In the genomic region with DNA sequence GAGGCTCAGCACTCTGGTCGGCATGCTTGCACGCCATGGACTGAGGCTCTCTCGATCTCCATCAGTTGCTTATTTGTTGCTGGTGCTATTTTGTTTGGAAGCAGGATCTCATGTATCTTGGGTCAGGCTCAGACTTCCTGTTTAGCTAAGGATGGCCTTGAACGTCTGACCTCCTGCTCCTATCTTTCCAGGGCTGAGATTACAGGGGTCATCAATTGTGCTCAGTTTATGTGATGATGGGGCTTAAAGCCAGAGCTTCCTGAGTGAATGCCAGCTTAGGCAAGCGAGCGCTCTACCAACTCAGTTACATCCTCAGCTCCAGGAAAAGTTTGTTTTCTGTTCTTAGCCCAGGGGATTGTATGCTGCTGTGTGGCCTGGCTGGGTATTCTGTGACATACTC, we compare ENCODE assay signal across 21 mouse cellular contexts. TPM values are rescaled to one million over a fixed set of nuclear protein-coding genes. Genes with fewer than 3 reads are reported as not detected.
DNase-seq lines count a peak whose midpoint lies in the region; ATAC-seq and TF ChIP-seq lines count a peak whose summit lies in the region.
"Had no signal": no experiment of that assay in that cellular context is flagged by ENCODE, and none has a peak within 500 bp of the region (broad histone marks: within the 10 kb centered on the region; RNA-seq: fewer than 3 reads in every experiment).

No protein-coding gene starts in this region.

- H3K36me3 ChIP-seq in liver, adult 2 months (ENCODE audit: control insufficient read depth, insufficient read depth, low read length), result no peaks in the 10 kb centered on the region
- no peaks in the 10 kb centered on the region for H3K36me3 ChIP-seq in liver, embryonic 12.5 days
- H3K36me3 ChIP-seq: embryonic facial prominence, embryonic 10.5 days; heart, embryonic 10.5 days; hindbrain, embryonic 12.5 days had no signal

- no peak overlapping the region for H3K4me3 ChIP-seq in liver, adult 2 months (ENCODE audit: insufficient read depth, low read depth, low read length)
- no peak overlapping the region for H3K4me3 ChIP-seq in liver, embryonic 12.5 days
- H3K4me3 ChIP-seq: embryonic facial prominence, embryonic 10.5 days; forebrain, embryonic 13.5 days; gastrocnemius, adult 2 months; heart, embryonic 10.5 days; hindbrain, embryonic 12.5 days had no signal

- WGBS in liver, adult 2 months, result 18% methylated on average over 6 of the region's 6 CpGs
- WGBS in liver, embryonic 12.5 days (ENCODE audit: insufficient replicate concordance), result 57% methylated on average over 6 of the region's 6 CpGs

- peaks cover 15% of the 10 kb centered on the region; the same call in 1 of the 2 replicates for H3K79me2 ChIP-seq in liver, adult 2 months (ENCODE audit: control insufficient read depth, insufficient read depth, low read length)

- peak; percentile 93 for DNase-seq in heart, adult 11 months
- DNase-seq in heart, adult 9 months (ENCODE audit: low spot score in 2 of 2), result no peak
- DNase-seq in liver, adult 2 months (ENCODE audit: extremely low read depth, low read depth, low spot score), result peak; percentile 60
- peak; percentile 78 for DNase-seq in lung, postnatal 36 days
- DNase-seq in cerebellum, postnatal 10 days, result no peak
- DNase-seq: adrenal gland, postnatal 25 days; B cell, adult 2 months; cerebellum, adult 18-20 months; cerebellum, adult 9-11 months; forebrain, postnatal 0 days; gastrocnemius, adult 2 months; gastrocnemius, postnatal 25 days; heart, postnatal 10 days; heart, postnatal 4 days had no signal

- TF ChIP-seq POLR2A in liver, adult 2 months (IDR thresholded peaks at IDR 0.05; ENCODE audit: extremely low read depth, insufficient read depth, low read length), result no peak

- no peak overlapping the region for H3K4me2 ChIP-seq in liver, embryonic 12.5 days
- H3K4me2 ChIP-seq: forebrain, embryonic 13.5 days; hindbrain, embryonic 12.5 days had no signal

- peaks cover 3% of the 10 kb centered on the region; the same call in 1 of the 2 replicates for H3K4me1 ChIP-seq in liver, adult 2 months (ENCODE audit: control insufficient read depth, insufficient read depth, low read length)
- peaks cover 46% of the 10 kb centered on the region for H3K4me1 ChIP-seq in liver, embryonic 12.5 days

- no peak for TF ChIP-seq CTCF in liver, adult 2 months (IDR thresholded peaks at IDR 0.05; ENCODE audit: low read depth, low read length)

- H3K27me3 ChIP-seq in liver, adult 2 months (ENCODE audit: control insufficient read depth, insufficient read depth, low read length), result no peaks in the 10 kb centered on the region
- no peaks in the 10 kb centered on the region for H3K27me3 ChIP-seq in liver, embryonic 12.5 days (replicated peaks)
- H3K27me3 ChIP-seq: forebrain, embryonic 13.5 days had no signal

- no peak overlapping the region for H3K9ac ChIP-seq in liver, adult 2 months (ENCODE audit: low read depth, low read length)
- H3K9ac ChIP-seq in liver, embryonic 12.5 days, result no peak overlapping the region
- H3K9ac ChIP-seq: forebrain, embryonic 13.5 days; forebrain, postnatal 0 days; hindbrain, embryonic 12.5 days had no signal

- H3K9me3 ChIP-seq in liver, embryonic 12.5 days (replicated peaks), result no peaks in the 10 kb centered on the region
- H3K9me3 ChIP-seq: embryonic facial prominence, embryonic 10.5 days; forebrain, embryonic 13.5 days; heart, embryonic 10.5 days; hindbrain, embryonic 12.5 days had no signal

- ATAC-seq in liver, embryonic 12.5 days, result no peak
- no peak for ATAC-seq in CD4-positive, CD25-positive, alpha-beta regulatory T cell, adult 4 months
- ATAC-seq: activated CD4-positive, CD25-positive, alpha-beta regulatory T cell, adult 4 months; forebrain, embryonic 13.5 days; forebrain, postnatal 0 days had no signal

- H3K27ac ChIP-seq in liver, adult 2 months (replicated peaks; ENCODE audit: insufficient read depth, low read depth, low read length), result no peak overlapping the region
- H3K27ac ChIP-seq in liver, embryonic 12.5 days, result no peak overlapping the region
- H3K27ac ChIP-seq: embryonic facial prominence, embryonic 10.5 days; forebrain, embryonic 13.5 days; gastrocnemius, adult 2 months; heart, embryonic 10.5 days; hindbrain, embryonic 12.5 days had no signal

RNA-seq across cellular contexts. Expression of a gene that starts 3.1 kb away (rescaled TPM):
- 34.2 and 36.7 TPM in 2 replicates for total RNA-seq in liver, adult 2 months (2014; rRNA removed)
- 46.2 and 61.6 TPM in 2 replicates for polyA plus RNA-seq in liver, adult 2 months (2012; rRNA removed)
- 55.4 and 56.3 TPM in 2 replicates for polyA plus RNA-seq in liver, embryonic 12.5 days (2016; fragmentation: Nextera tagmentation; extraction: Ambion mirVana)
- polyA plus RNA-seq in CD4-positive, CD25-positive, alpha-beta regulatory T cell, adult 4 months (2017; shearing (Covaris generic)), result 100 to 1,000 TPM; 189 to 227 TPM

Comparison
In these comparisons a context has a peak if more than half of its experiments do, and no peak if none do; other contexts are left out.
1. DNase-seq: peak in heart, adult 11 months (single experiment), liver, adult 2 months (single experiment) and lung, postnatal 36 days (single experiment); none in heart, adult 9 months (0 of 2) and cerebellum, postnatal 10 days (0 of 2).